Mouse (Mus musculus) liver, adult 2 months (tissue): ENCODE measurements around the gene Nfkbie.

Experiments
- CTCF ChIP-seq: fragments of 200-500 bp; IDR thresholded peaks from 2 replicates; pipeline ENCODE4 v1.5.1; 2011; ENCODE audit warnings: low read depth, low read length, control low read depth
- POLR2A ChIP-seq: fragments of 200-500 bp; IDR thresholded peaks from 2 replicates; pipeline ENCODE4 v1.6.1; 2011; ENCODE audit warnings: low read length, control low read depth; ENCODE audit not compliant: insufficient read depth; ENCODE audit errors: extremely low read depth

DNA sequence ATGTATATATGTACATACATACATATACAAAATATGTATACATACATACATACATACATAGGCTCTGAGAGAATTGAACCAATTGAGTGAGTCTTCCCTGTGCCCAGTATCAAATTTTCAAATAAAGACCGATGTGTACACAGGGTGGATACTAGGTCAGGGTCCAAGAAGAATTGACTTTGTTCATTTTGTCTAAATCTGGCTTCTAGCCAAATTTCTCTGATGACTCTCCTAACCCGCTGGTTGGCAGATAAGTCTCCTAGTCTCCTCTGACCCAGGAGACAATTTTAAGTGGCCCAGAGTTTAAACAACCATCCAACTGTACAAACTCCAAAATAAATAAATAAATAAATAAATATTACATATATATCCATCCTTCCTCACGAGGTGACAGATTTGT is 43.4 kb downstream of the Nfkbie start:
- no peak for TF ChIP-seq POLR2A
- TF ChIP-seq CTCF = no peak
